Mouse (Mus musculus): ENCODE measurements around the gene Prkd2.

GRCm38 (mm10) chr7:16912360-16912759 lies 69.7 kb downstream of the Prkd2 start:
- no peak for TF ChIP-seq HCFC1 (IDR thresholded peaks at IDR 0.05; ENCODE audit: low read depth, low read length)
- no peak for TF ChIP-seq ZMIZ1 (IDR thresholded peaks at IDR 0.05; ENCODE audit: low read depth, low read length)
- TF ChIP-seq CTCF (conservative IDR thresholded peaks at IDR 0.05 in 1 of 2, IDR thresholded peaks at IDR 0.05 in 1 of 2; ENCODE audit: low read depth in 2 of 2, low read length in 2 of 2) = no peak
- no peak for TF ChIP-seq NELFE (IDR thresholded peaks at IDR 0.05; ENCODE audit: low read depth, low read length)
- no peak for TF ChIP-seq UBTF (IDR thresholded peaks at IDR 0.05; ENCODE audit: low read depth, low read length)
- TF ChIP-seq POLR2A (IDR thresholded peaks at IDR 0.05; ENCODE audit: low read depth, low read length) = no peak
- TF ChIP-seq KAT2A (IDR thresholded peaks at IDR 0.05; ENCODE audit: insufficient replicate concordance, low read length) = no peak
- TF ChIP-seq EP300 (IDR thresholded peaks at IDR 0.05; ENCODE audit: low read length) = no peak
- no peak for TF ChIP-seq MYC (IDR thresholded peaks at IDR 0.05; ENCODE audit: low read depth, low read length)
- no peak for TF ChIP-seq ZKSCAN1 (IDR thresholded peaks at IDR 0.05; ENCODE audit: borderline replicate concordance, low read depth, low read length)
- no peak for TF ChIP-seq MXI1 (IDR thresholded peaks at IDR 0.05; ENCODE audit: low read depth, low read length)
- no peak for TF ChIP-seq TCF12 (IDR thresholded peaks at IDR 0.05; ENCODE audit: low read depth, low read length)
- TF ChIP-seq BHLHE40 (IDR thresholded peaks at IDR 0.05; ENCODE audit: low read depth, low read length) = no peak
- no peak for TF ChIP-seq USF1 (IDR thresholded peaks at IDR 0.05; ENCODE audit: low read depth, low read length)
